Mouse (Mus musculus) frontal cortex, postnatal 25 days (tissue): ENCODE measurements around the gene Vmn1r195.
"Not testable (repeated sequence)": the region's sequence is repeated elsewhere in the genome, so short reads cannot be mapped to it uniquely, and the experiment has no call there.

Experiments
- DNase-seq, 2 experiments: peaks; one replicate each; pipeline ENCODE4 v3.0.0; 2022; ENCODE audit warnings: low spot score in 2 of 2

The Vmn1r195 gene

GRCm38 (mm10) chr13:22270222-22270621 lies at the start of gene Vmn1r195:
TSS of gene Vmn1r195 (plus strand) at chr13:22270522.
- not testable (repeated sequence) for DNase-seq

GRCm38 (mm10) chr13:22223060-22223459 lies 47.3 kb upstream of the Vmn1r195 start, which contains the start of gene Vmn1r193:
TSS of gene Vmn1r193 (minus strand) at chr13:22223160.
- not testable (repeated sequence) for DNase-seq

- no peak for DNase-seq
These were observed 26.4 kb upstream of the Vmn1r195 start, which contains the start of gene Vmn1r194 for GRCm38 (mm10) chr13:22243915-22244314. TSS of gene Vmn1r194 (plus strand) at chr13:22244215.

GRCm38 (mm10) chr13:22271721-22272120 lies 1.4 kb downstream of the Vmn1r195 start:
- no peak for DNase-seq

GRCm38 (mm10) chr13:22284578-22284977 lies 14.3 kb downstream of the Vmn1r195 start:
- DNase-seq, result no peak

- no peak for DNase-seq
These were observed 19.3 kb downstream of the Vmn1r195 start, which contains the start of gene Vmn1r196 for GRCm38 (mm10) chr13:22289620-22290019. TSS of gene Vmn1r196 (plus strand) at chr13:22289920.

GRCm38 (mm10) chr13:22308075-22308474 lies 37.8 kb downstream of the Vmn1r195 start:
- DNase-seq, result not testable (repeated sequence)

- no peak for DNase-seq
These were observed 45.0 kb downstream of the Vmn1r195 start for GRCm38 (mm10) chr13:22315361-22315760.

- no peak for DNase-seq
These were observed 47.0 kb downstream of the Vmn1r195 start for GRCm38 (mm10) chr13:22317366-22317765.

GRCm38 (mm10) chr13:22320091-22320490 lies 49.8 kb downstream of the Vmn1r195 start:
- DNase-seq, result no peak

- no peak for DNase-seq
These were observed 54.0 kb downstream of the Vmn1r195 start, which contains the start of gene Vmn1r197 for GRCm38 (mm10) chr13:22324289-22324688. TSS of gene Vmn1r197 (plus strand) at chr13:22324589.
